Mouse (Mus musculus) forebrain, embryonic 14.5 days (tissue): ENCODE results near the gene Gm49369. TPM values are rescaled to one million over a fixed set of nuclear protein-coding genes. Genes with fewer than 3 reads are reported as not detected.

Source experiments
- ATAC-seq: fragments of 200-750 bp; cut with Nextera tagmentation; 2 replicates; pipeline ENCODE4 v1.8.0; 2017; ENCODE audit warnings: mild to moderate bottlenecking, moderate library complexity
- DNase-seq: peaks from one replicate; pipeline ENCODE4 v3.0.0-alpha.2; 2015; ENCODE audit warnings: low spot score
- H3K27ac ChIP-seq: fragments of 300-500 bp; sonication (generic); 2 replicates; pipeline ENCODE4 v1.5.1; 2014; ENCODE audit warnings: low read depth, mild to moderate bottlenecking, control low read depth, low read length, moderate library complexity
- H3K27me3 ChIP-seq: fragments of 300-500 bp; sonication (generic); replicated peaks from 2 replicates; pipeline ENCODE4 v1.6.1; 2014; ENCODE audit warnings: low read length, control low read depth, mixed read lengths; ENCODE audit not compliant: control insufficient read depth, insufficient read depth
- H3K36me3 ChIP-seq: fragments of 300-500 bp; sonication (generic); 2 replicates; pipeline ENCODE4 v1.6.1; 2014; ENCODE audit warnings: low read length, control low read depth; ENCODE audit not compliant: control insufficient read depth, insufficient read depth
- H3K4me1 ChIP-seq: fragments of 300-500 bp; sonication (generic); 2 replicates; pipeline ENCODE4 v1.6.1; 2014; ENCODE audit warnings: antibody characterized with exemption, low read length, control low read depth; ENCODE audit not compliant: control insufficient read depth, insufficient read depth
- H3K4me2 ChIP-seq: fragments of 300-500 bp; sonication (generic); 2 replicates; pipeline ENCODE4 v1.6.1; 2014; ENCODE audit warnings: mild to moderate bottlenecking, control low read depth, low read length
- H3K4me3 ChIP-seq: fragments of 300-500 bp; sonication (generic); 2 replicates; pipeline ENCODE4 v1.5.1; 2014; ENCODE audit warnings: low read depth, low read length, control low read depth
- H3K9ac ChIP-seq: fragments of 300-500 bp; sonication (generic); 2 replicates; pipeline ENCODE4 v1.6.1; 2014; ENCODE audit warnings: mild to moderate bottlenecking, low read length, control low read depth, moderate library complexity
- H3K9me3 ChIP-seq: fragments of 300-500 bp; sonication (generic); replicated peaks from 2 replicates; pipeline ENCODE4 v1.6.1; 2016; ENCODE audit warnings: low read length, control low read depth, mixed read lengths; ENCODE audit not compliant: control insufficient read depth
- WGBS: fragments of 180-500 bp; shearing (Covaris S2); extraction: QIAGEN DNeasy Blood & Tissue Kit; methylation state at CpG from one replicate; pipeline ENCODE4 v1.1.7; 2014; 5-methylcytosine and 5-hydroxymethylcytosine counted together
- polyA plus RNA-seq: library from polyadenylated mRNA; unstranded; fragments of >200 nt; fragmentation: Nextera tagmentation; extraction: Ambion mirVana; gene quantifications from 2 replicates; pipeline ENCODE4 v1.2.1, GENCODE M21; 2014

Gene Gm49369
- polyA plus RNA-seq, 1 experiment from 2014 or later = not detected

- Histone ChIP-seq H3K36me3 (peaks cover 4% of the 10 kb centered on the region; the same call in 1 of the 2 replicates), H3K27me3 (no peaks in the 10 kb centered on the region), H3K4me1 (peaks cover 13% of the 10 kb centered on the region), H3K9me3 (no peaks in the 10 kb centered on the region), H3K9ac (no peak overlapping the region), H3K4me2 (no peak overlapping the region), H3K27ac (no peak overlapping the region), H3K4me3 (no peak overlapping the region)
- DNase-seq (no peak), ATAC-seq (no peak)
- 87% methylated on average over 3 of the region's 3 CpGs for WGBS
Measured at GRCm38 (mm10) chr7:142389961-142390650, 7.6 kb upstream of the Gm49369 start.

- Histone ChIP-seq H3K27ac (no peak overlapping the region), H3K27me3 (no peaks in the 10 kb centered on the region), H3K36me3 (peaks cover 17% of the 10 kb centered on the region), H3K4me3 (no peak overlapping the region), H3K9ac (no peak overlapping the region), H3K4me1 (peaks cover 13% of the 10 kb centered on the region), H3K4me2 (no peak overlapping the region), H3K9me3 (no peaks in the 10 kb centered on the region)
- DNase-seq = no peak
- no peak for ATAC-seq
- WGBS = 96% methylated on average over 2 of the region's 2 CpGs
Measured at GRCm38 (mm10) chr7:142388740-142389139, 6.3 kb upstream of the Gm49369 start.

GRCm38 (mm10) chr7:142388198-142388597 is 5.7 kb upstream of the Gm49369 start:
- H3K36me3 ChIP-seq = peaks cover 22% of the 10 kb centered on the region
- WGBS = 100% methylated on average over 1 of the region's 1 CpGs
- H3K4me2 ChIP-seq = peak overlapping the region; percentile 83
- DNase-seq (no peak), ATAC-seq (peak; percentile 38; the same call in 1 of the 2 replicates)
- 0 out of 2 replicates have a peak overlapping the region, but pooled peaks have one; percentile 6 for H3K27ac ChIP-seq
- no peaks in the 10 kb centered on the region for H3K9me3 ChIP-seq
- H3K4me1 ChIP-seq = peaks cover 13% of the 10 kb centered on the region
- peak overlapping the region; percentile 90; the same call in 1 of the 2 replicates for H3K9ac ChIP-seq
- H3K4me3 ChIP-seq = peak overlapping the region; percentile 81
- no peaks in the 10 kb centered on the region for H3K27me3 ChIP-seq

GRCm38 (mm10) chr7:142387419-142388148 is 5.1 kb upstream of the Gm49369 start, which contains the start of gene Ctsd:
Ctsd (minus strand) TSS chr7:142388038.
- peak within 1 kb of the TSS; percentile 58; the same call in 1 of the 2 replicates for H3K27ac ChIP-seq
- H3K4me2 ChIP-seq = peak within 1 kb of the TSS; percentile 83
- DNase-seq (peak; percentile 98), ATAC-seq (peak; percentile 98)
- peak within 1 kb of the TSS; percentile 90 for H3K9ac ChIP-seq
- H3K27me3 ChIP-seq = no peaks in the 10 kb centered on the region
- peak within 1 kb of the TSS; percentile 81 for H3K4me3 ChIP-seq
- under 1% methylated on average over 47 of the region's 55 CpGs for WGBS
- peaks cover 13% of the 10 kb centered on the region for H3K4me1 ChIP-seq
- H3K36me3 ChIP-seq = peaks cover 28% of the 10 kb centered on the region
- no peaks in the 10 kb centered on the region for H3K9me3 ChIP-seq

GRCm38 (mm10) chr7:142386621-142387201 is 4.2 kb upstream of the Gm49369 start:
- Histone ChIP-seq H3K4me2 (peak overlapping the region; percentile 83), H3K27ac (0 out of 2 replicates have a peak overlapping the region, but pooled peaks have one; percentile 15), H3K27me3 (no peaks in the 10 kb centered on the region), H3K4me3 (peak overlapping the region; percentile 81), H3K36me3 (peaks cover 37% of the 10 kb centered on the region), H3K9me3 (no peaks in the 10 kb centered on the region), H3K4me1 (peaks cover 13% of the 10 kb centered on the region), H3K9ac (peak overlapping the region; percentile 90)
- 63% methylated on average over 6 of the region's 6 CpGs for WGBS
- DNase-seq = no peak
- ATAC-seq = no peak

- peak overlapping the region; percentile 83 for H3K4me2 ChIP-seq
- peak overlapping the region; percentile 90; the same call in 1 of the 2 replicates for H3K9ac ChIP-seq
- DNase-seq = no peak
- peaks cover 45% of the 10 kb centered on the region for H3K36me3 ChIP-seq
- ATAC-seq = no peak
- H3K4me3 ChIP-seq = no peak overlapping the region
- WGBS = 92% methylated on average over 3 of the region's 3 CpGs
- H3K4me1 ChIP-seq = peaks cover 13% of the 10 kb centered on the region
- H3K27me3 ChIP-seq = no peaks in the 10 kb centered on the region
- H3K27ac ChIP-seq = no peak overlapping the region
- H3K9me3 ChIP-seq = no peaks in the 10 kb centered on the region
Measured at GRCm38 (mm10) chr7:142385742-142386403, 3.4 kb upstream of the Gm49369 start.

GRCm38 (mm10) chr7:142384306-142384705 is 1.8 kb upstream of the Gm49369 start:
- no peak overlapping the region for H3K4me2 ChIP-seq
- DNase-seq (no peak), ATAC-seq (no peak)
- no peak overlapping the region for H3K4me3 ChIP-seq
- no peak overlapping the region for H3K27ac ChIP-seq
- H3K4me1 ChIP-seq = peaks cover 13% of the 10 kb centered on the region
- WGBS = 87% methylated on average over 10 of the region's 10 CpGs
- H3K9ac ChIP-seq = no peak overlapping the region
- no peaks in the 10 kb centered on the region for H3K9me3 ChIP-seq
- H3K36me3 ChIP-seq = peaks cover 61% of the 10 kb centered on the region
- H3K27me3 ChIP-seq = no peaks in the 10 kb centered on the region

GRCm38 (mm10) chr7:142381175-142381574 is 1.3 kb downstream of the Gm49369 start:
- no peak overlapping the region for H3K27ac ChIP-seq
- peaks cover 89% of the 10 kb centered on the region for H3K36me3 ChIP-seq
- ATAC-seq (no peak), DNase-seq (no peak)
- 96% methylated on average over 4 of the region's 4 CpGs for WGBS
- no peaks in the 10 kb centered on the region for H3K9me3 ChIP-seq
- H3K27me3 ChIP-seq = no peaks in the 10 kb centered on the region
- peaks cover under 1% of the 10 kb centered on the region; the same call in 1 of the 2 replicates for H3K4me1 ChIP-seq
- H3K9ac ChIP-seq = no peak overlapping the region
- H3K4me2 ChIP-seq = no peak overlapping the region
- H3K4me3 ChIP-seq = no peak overlapping the region
